Mouse (Mus musculus): ENCODE results near the gene Aig1. TPM values are rescaled to one million over a fixed set of nuclear protein-coding genes. Genes with fewer than 3 reads are reported as not detected.
"Not testable (repeated sequence)": the region's sequence is repeated elsewhere in the genome, so short reads cannot be mapped to it uniquely, and the experiment has no call there.

Aig1 gene
- 34.5 and 36.5 TPM in 2 replicates for total RNA-seq (2017)

DNA sequence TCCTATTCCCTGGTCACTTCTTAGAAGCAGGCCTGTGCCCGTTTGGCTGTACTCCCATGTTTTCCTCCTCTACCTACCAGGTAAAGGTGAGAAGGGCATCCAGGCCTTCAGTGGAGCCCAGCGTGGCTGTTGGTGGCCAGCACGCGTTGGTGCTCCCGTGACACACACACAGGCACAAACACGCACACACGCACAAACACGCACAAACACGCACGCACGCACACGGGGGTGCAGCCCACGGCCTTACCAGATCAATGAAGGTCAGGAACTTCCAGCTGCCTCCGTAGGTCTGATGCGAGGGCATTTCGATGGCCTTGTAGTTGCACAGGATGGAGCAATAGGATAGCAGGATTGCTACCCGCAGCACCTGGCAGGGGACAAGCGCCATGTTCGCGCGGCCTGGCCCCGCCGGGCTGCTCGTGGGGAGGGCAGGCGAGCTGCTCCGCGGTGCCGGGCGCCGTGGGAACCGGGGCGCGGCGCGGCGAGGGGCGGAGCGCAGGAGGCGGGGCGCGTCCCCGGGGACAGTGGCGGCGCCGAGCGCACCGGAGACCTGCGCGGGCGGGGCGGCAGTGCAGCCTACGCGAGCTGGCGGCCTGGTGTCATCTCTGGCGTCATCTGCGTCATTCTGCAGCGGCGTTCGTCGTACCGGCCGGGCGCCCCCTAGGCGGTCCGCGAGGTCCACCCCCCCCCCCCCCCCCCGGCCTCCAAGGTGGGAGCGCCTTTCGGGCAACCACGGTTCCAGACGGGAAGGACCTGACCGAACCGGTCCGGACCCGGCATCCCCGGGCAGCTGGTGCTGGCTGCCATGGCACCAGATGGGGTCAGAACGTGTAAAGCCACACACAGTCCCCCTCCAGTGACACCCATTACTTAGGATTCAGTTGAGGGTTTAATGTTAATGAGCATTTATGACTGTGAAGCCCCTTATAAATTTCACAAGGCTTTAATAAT is at the start of gene Aig1:
Gene Aig1, minus strand, starts transcription at position 610 of the 951 bp plus-strand sequence.
- peak; percentile 82 for ATAC-seq (replicated peaks in 1 of 2; ENCODE audit: insufficient read depth in 1 of 2, low FRiP score in 2 of 2, low TSS enrichment in 1 of 2, low read depth in 1 of 2, poor library complexity in 2 of 2, severe bottlenecking in 2 of 2)

DNA sequence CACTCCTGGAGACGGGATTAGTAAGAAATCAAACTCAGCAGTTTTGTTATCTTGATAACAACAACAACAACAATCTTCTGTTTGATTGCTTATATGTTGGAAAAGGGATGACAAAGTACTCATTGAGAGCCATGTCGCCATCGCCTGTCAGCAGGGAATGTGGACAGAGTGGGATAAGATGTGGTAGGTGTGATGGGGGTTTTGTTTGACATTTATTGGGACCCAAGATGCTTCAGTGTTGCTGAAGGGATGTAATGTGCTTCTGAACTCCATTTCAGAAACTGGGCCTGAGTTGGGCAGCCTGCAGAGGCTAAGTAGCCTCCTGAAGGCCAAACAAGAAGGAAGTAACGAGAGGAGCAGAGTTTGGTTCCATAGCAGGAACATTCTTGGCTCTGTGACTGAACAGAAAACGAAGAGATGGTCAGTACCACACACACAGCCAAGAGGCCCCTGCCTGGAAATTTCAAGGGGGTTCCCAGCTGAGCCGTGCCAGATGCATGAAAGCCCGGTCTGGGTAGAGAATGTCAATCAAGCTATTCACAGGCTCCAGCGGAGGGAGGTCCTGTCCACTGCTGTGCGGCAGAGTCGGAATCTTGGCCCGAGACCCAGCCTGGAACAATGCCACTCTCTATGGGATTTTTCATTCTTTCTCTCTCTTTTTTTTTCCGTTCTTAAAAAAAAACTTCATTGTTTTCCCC is 48.0 kb upstream of the Aig1 start:
- ATAC-seq (replicated peaks in 1 of 2; ENCODE audit: insufficient read depth in 1 of 2, low FRiP score in 2 of 2, low TSS enrichment in 1 of 2, low read depth in 1 of 2, poor library complexity in 2 of 2, severe bottlenecking in 2 of 2), result no peak

DNA sequence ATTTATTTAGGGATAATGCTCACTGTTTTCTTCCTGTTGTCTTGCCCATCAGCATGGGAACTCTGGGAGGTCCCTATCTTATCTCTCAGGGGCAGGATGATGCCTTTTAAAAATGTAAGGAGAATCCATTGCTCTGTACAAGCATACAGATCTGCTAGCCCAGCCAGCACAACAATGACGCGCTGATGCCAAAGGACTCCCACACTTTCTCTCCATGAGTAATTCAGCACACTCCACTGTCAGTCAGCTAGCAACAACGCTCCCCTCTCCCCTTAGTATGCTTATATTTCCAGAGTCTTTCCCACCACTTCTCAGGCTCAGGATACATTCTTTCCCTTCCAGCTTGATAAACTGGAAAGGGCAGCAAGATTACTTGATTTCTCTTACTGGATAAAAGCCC is 46.4 kb upstream of the Aig1 start:
- no peak for ATAC-seq (replicated peaks in 1 of 2; ENCODE audit: insufficient read depth in 1 of 2, low FRiP score in 2 of 2, low TSS enrichment in 1 of 2, low read depth in 1 of 2, poor library complexity in 2 of 2, severe bottlenecking in 2 of 2)

DNA sequence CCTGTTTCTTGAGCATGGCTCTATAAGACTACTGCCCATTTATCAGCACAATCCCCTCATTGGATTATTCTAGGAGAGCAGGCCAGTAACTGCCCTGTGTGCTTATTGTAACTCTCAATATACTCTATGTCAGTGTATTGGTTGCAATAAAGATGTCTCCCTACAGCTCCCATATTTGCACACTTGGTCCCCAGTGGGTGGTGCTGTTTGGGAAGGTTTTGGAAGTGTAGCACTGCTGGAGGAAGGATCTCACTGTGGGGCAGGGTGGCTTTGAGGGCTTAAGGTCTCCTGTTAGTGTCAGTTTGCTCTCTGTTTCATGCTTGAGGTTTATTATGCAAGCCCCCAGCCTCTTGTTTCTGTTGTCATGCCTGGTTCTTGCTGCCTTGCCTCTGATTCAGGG is 44.9 kb upstream of the Aig1 start:
- ATAC-seq (replicated peaks in 1 of 2; ENCODE audit: insufficient read depth in 1 of 2, low FRiP score in 2 of 2, low TSS enrichment in 1 of 2, low read depth in 1 of 2, poor library complexity in 2 of 2, severe bottlenecking in 2 of 2), result no peak

DNA sequence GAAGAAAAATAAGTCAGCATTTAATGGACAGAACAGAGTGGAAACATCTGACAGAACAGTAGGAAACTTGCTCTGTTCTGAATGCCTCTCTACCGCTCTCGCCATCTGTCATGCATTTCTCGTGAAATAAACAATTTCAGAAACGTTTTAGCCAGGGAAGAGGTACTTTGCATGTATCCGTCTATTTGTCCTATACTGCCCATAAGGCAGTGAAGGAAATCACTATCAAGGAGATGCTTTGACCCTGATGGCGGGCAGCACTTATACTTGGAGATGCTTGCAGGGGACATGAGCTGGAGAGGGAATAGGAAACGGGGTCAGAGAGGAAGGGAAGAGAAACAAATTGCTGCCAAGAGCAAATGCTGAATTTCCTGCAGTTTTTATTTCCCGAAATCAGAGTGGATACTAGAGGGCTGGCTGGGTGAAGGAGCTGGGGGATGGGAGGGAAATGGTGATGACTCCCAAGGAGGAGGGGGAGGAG is 37.5 kb upstream of the Aig1 start:
- no peak for ATAC-seq (replicated peaks in 1 of 2; ENCODE audit: insufficient read depth in 1 of 2, low FRiP score in 2 of 2, low TSS enrichment in 1 of 2, low read depth in 1 of 2, poor library complexity in 2 of 2, severe bottlenecking in 2 of 2)

DNA sequence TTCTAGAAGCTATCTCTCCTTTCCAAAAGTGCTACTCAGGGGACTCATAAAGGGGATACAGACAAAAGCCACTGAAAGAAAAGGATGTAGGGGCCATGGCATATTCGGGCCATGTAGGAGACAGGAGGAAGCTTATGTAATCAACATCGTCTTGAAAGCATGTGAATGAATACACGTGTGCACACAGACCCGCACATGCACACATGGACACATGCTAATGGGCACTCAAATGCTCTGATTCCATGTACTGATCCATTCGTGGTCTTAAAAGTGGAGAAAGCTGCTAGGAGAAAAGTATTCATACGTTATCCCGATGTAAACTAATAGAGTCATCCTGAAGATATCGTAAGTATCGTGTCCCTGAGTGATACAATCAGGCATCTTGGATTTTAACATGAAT is 36.8 kb upstream of the Aig1 start:
- no peak for ATAC-seq (replicated peaks in 1 of 2; ENCODE audit: insufficient read depth in 1 of 2, low FRiP score in 2 of 2, low TSS enrichment in 1 of 2, low read depth in 1 of 2, poor library complexity in 2 of 2, severe bottlenecking in 2 of 2)

DNA sequence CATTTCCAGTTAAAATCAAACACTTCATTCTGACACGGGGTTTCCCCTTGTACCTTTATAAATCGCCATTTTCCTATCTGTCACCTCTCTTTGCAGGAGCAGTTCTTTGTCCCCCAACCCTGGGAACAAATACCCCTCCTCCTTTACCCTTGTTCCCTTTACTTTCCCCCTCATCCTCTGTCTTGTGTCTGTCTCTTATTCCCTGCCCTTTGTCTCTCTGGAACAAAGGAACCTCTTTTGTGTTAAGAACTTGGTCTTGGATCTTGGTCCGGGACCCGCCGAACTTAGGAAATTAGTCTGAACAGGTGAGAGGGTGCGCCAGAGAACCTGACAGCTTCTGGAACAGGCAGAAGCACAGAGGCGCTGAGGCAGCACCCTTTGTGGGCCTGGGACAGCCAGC is 24.0 kb upstream of the Aig1 start:
- not testable (repeated sequence) for ATAC-seq (replicated peaks in 1 of 2; ENCODE audit: insufficient read depth in 1 of 2, low FRiP score in 2 of 2, low TSS enrichment in 1 of 2, low read depth in 1 of 2, poor library complexity in 2 of 2, severe bottlenecking in 2 of 2)

DNA sequence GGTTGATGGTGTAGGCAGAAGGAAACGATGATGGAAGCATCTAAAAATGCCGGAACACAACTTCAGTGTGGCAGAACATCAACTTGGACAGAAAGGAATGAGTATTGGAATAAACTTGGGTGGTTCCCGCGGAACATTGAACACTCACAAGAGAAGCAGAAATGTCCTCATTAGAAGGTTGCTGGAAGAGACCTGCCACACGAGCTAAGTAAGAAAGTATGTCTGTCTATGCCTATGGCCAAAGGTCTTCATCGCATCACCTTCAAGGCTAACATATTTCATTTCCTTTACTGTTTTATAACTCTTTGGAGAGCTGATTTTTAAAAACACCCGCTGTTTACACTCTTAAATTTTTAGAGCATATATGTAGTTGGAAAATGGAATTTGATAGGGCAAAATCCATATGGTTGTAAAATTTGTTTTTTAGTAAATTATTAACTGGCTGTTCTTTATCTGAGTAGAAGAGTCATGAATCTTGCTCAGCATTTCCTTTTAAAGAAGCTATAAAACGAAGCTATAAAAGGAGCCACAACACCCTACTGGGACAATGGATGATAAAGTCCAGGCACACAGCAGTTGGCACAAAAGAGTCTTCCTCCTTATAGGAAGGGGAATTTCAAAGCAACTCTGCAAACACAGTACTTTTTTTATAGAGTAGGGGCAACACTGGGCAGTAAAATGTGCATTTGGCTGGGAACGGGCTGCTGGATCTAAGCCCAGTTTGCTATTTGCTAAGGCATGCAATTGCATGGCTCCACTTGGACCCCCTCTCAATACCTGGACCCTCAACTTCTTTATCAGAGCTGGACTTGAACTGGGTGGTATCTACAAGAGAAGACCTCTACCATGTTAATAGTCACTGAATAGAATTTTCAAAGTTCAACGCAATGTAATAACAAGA is 14.4 kb upstream of the Aig1 start:
- ATAC-seq (replicated peaks in 1 of 2; ENCODE audit: insufficient read depth in 1 of 2, low FRiP score in 2 of 2, low TSS enrichment in 1 of 2, low read depth in 1 of 2, poor library complexity in 2 of 2, severe bottlenecking in 2 of 2), result no peak

DNA sequence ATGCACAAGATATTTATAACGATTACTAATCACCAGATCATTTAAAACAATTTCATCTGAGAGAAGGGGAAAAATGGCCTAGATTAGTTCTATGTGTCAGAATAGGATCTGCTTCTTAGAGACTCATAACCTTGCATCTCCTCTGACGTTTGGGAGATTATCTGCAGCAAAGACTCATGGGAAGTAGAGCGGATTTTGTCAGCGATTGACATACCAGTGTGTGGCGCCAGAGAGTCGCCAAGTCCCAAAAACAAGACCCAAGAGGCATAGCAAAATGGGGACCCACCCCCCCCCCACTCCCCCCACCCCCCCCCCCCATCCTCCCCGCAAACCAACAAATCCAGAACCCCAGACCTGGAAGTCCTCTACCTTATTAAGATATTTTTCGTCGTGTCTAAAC is 13.7 kb upstream of the Aig1 start:
- ATAC-seq (replicated peaks in 1 of 2; ENCODE audit: insufficient read depth in 1 of 2, low FRiP score in 2 of 2, low TSS enrichment in 1 of 2, low read depth in 1 of 2, poor library complexity in 2 of 2, severe bottlenecking in 2 of 2), result no peak

DNA sequence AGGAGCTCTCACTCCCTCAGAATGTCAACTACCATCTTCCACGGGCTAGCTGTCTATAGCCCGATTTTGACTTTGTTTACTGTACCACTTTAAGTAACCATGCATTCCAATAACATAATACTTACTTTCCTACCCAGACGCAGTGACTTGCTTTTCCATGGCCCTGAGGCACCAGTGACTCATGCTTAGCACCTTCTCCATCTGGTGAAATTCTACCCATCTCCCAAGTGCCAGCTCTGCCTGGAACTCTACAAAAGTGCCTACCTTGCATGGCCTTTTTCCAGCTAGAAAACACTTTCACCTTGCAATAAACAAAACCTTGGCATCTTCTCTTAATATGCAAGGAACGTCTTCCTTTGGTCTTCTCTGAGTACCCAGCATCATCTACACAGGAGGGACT is 9.9 kb upstream of the Aig1 start:
- ATAC-seq (replicated peaks in 1 of 2; ENCODE audit: insufficient read depth in 1 of 2, low FRiP score in 2 of 2, low TSS enrichment in 1 of 2, low read depth in 1 of 2, poor library complexity in 2 of 2, severe bottlenecking in 2 of 2), result no peak

DNA sequence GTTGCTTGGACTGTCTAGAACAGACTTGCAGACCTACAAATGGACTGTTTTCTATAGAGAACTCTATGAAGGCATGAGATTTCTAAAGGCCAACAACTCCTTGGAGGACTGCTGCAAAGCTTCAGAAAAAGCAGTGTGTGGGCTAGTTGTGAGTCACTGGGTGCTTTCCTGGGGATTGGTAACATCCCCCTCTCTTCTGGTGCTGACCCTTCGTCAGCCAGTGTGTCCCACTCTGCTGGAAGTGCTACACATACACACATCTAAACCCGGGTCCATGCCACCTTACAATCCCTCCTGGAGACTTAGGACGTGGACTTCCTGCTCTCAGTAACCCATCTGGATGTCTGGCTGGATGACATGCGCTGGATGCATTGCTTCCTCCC is 6.2 kb upstream of the Aig1 start:
- ATAC-seq (replicated peaks in 1 of 2; ENCODE audit: insufficient read depth in 1 of 2, low FRiP score in 2 of 2, low TSS enrichment in 1 of 2, low read depth in 1 of 2, poor library complexity in 2 of 2, severe bottlenecking in 2 of 2), result no peak

DNA sequence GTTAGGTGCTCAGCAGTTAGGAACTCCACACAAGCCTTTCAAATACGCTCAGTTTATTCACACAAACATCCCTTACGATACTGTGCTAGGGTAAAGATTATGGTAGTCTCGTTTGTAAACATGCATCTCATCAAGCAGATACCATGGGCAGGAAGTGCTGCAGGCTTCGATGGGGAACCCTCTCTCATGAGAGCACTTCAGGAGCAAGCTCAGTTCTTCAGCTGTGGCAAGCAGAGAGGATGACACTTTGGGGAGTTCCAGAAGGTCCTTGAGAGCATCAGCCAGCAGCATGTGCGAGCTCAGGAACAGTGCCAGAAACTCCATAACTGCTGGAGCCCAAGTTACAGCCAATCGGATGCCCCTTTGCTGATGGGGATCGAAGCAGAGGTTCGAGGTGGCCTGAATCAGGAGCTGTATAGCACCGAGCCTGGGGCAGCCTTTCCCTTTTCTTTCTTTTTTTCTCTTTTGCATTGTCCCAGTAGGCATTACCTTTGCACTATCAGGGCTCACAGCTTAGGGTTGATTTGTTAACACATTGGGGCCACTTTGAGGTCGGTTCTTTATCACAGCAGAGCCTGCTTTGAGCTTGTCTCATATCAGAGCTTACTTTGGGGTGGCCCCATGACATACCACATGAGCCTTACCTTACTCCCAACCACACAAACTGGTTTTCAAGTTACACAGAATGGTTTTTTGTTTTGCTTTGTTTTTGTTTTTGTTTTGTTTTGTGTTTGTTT is 5.7 kb upstream of the Aig1 start:
- peak in 1 of 2 experiments; percentile 29; a peak in 1 of 4 replicates for ATAC-seq (replicated peaks in 1 of 2; ENCODE audit: insufficient read depth in 1 of 2, low FRiP score in 2 of 2, low TSS enrichment in 1 of 2, low read depth in 1 of 2, poor library complexity in 2 of 2, severe bottlenecking in 2 of 2)

DNA sequence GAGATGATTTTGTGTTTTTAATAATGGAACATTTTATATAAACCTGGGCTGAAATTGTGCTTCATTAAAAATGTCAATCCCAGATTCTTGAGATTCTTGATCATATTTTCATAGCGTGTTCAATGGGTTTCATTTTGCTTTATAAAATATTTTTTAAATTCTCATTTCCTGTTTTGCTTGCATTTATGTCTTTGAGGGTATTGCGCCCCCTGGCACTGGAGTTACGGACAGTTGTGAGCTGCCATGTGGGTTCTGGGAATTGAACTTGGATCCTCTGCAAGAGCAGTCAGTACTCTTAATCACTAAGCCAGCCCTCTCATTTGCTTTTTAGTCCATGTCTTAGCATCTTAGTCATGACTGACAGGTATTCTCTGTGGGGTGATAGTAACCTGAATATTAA is 1.8 kb upstream of the Aig1 start:
- no peak for ATAC-seq (replicated peaks in 1 of 2; ENCODE audit: insufficient read depth in 1 of 2, low FRiP score in 2 of 2, low TSS enrichment in 1 of 2, low read depth in 1 of 2, poor library complexity in 2 of 2, severe bottlenecking in 2 of 2)

DNA sequence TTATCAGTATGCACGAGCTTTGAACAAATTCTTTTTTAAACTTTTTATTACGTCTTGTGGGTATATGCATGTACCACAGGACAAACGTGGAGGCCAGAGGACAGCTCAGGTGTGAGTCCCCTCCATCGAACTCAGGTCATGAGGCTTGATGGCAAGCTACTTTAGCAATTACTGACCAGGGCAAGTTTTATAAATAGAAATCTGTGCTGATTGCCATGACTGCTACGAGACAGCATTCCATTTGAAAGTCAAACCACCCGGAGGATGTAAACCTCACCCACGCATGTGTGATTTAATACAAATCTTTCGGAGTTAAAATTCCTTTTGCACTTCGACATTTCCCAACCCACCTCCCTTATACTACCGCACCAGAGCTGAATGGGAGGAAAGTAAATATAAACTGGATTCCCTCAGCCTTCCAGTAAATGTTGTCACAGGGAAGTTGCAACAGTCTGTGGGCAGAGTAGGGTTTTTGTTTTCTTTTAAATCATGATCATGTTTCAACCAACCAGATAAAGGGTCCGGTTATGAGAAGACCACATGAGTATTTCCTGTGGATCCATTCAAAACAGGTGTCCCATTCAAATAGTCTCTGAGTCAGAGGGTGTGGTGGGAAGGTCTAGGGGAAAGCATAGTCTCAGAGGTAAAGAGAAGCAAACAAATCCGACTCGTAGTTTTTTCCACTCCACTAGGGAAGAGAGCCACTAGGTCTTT is 699 bp upstream of the Aig1 start:
- ATAC-seq (replicated peaks in 1 of 2; ENCODE audit: insufficient read depth in 1 of 2, low FRiP score in 2 of 2, low TSS enrichment in 1 of 2, low read depth in 1 of 2, poor library complexity in 2 of 2, severe bottlenecking in 2 of 2), result peak; percentile 23 to 32; a peak in 1 of 4 replicates

DNA sequence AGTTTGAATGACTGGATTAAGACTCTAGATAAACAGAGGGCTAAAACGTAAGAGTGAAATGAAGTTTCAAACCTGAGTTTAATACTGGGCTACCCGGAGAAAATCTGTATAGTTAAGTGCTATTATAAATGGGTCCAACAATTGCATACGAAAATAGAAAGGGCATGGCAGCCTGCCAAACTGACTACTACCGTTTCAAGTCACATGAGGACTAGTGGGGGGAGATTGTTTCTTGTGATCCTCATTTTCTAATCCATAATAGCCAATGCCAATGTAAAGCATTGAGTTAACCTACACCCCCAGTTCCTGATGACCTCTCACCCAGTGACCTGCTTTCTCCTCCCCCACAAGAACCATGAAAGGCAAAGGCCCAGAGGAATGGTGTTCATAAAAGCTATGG is 2.4 kb downstream of the Aig1 start:
- no peak for ATAC-seq (replicated peaks in 1 of 2; ENCODE audit: insufficient read depth in 1 of 2, low FRiP score in 2 of 2, low TSS enrichment in 1 of 2, low read depth in 1 of 2, poor library complexity in 2 of 2, severe bottlenecking in 2 of 2)

DNA sequence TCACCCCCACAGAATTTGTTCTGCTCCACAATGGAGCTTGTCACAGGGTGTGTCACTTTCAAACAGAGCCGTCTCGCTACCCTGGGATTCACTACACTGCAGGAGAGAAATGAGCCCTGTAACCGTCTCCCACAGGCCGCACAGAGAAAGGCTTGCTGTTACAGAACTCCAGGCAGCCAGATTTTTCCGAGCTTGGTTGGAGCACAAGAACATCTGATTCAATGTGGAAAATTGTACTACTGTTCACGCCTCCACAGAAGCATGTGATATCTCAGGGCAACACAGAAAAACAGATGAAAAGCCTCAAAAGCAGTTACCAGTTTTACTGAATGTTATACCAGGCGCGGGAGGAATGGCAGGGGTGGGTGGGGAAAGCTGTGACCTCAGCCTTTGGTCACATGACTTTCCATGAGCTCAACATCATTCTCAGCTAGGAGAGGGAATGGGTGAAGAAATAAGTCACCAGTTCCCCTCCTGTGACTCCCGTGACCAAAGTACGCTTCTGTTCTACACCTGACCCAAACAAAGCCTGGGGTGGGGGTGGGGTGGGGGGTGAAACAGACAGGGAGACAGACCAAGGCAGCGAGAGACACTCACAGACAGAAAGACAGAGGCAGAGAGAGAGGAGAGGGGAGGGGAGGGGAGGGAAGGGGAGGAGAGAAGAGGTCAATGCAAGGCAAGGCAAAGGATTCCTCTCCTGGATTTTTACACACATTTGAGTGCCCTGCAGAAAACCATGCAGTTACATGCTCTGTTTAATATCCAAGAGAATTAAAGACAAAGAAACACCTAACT is 7.5 kb downstream of the Aig1 start:
- ATAC-seq (replicated peaks in 1 of 2; ENCODE audit: insufficient read depth in 1 of 2, low FRiP score in 2 of 2, low TSS enrichment in 1 of 2, low read depth in 1 of 2, poor library complexity in 2 of 2, severe bottlenecking in 2 of 2), result no peak
